Mouse (Mus musculus) urinary bladder, postnatal 25 days (tissue): ENCODE data around the gene Hoxa6.

ENCODE experiments used
- DNase-seq: peaks from one replicate; pipeline ENCODE4 v3.0.0; 2022; ENCODE audit warnings: low spot score

The Hoxa6 gene

DNA sequence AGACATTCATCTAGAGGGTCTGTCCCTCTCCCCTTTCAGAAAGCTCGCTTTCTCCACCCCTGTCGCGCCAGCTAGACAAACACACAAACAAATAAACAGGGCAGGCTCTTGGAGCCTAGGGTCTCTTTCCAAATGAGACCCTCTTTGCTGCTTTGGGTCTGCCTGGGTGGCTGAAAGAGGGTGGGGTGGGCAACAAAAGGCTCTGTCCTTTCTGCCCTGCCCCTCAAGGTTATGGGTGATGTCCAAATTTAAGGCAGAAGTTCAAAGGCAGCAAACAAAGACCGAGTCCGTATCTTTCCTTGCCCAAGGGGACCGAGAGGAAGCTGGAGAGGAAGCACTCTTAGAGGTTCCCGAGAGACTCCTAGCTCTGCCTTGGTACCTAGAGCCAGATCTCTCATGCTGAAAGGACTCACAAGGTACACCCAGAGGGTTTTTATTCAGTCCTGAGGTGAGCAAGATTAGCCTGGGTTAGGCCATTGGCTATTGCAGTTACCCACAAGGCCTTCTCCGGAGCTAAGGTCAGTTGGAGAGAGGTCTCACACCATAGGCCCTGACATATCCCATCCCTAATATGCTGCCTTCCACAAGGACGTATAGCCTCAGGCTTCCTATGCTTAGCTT lies 32.6 kb upstream of the Hoxa6 start:
- DNase-seq, result no peak

DNA sequence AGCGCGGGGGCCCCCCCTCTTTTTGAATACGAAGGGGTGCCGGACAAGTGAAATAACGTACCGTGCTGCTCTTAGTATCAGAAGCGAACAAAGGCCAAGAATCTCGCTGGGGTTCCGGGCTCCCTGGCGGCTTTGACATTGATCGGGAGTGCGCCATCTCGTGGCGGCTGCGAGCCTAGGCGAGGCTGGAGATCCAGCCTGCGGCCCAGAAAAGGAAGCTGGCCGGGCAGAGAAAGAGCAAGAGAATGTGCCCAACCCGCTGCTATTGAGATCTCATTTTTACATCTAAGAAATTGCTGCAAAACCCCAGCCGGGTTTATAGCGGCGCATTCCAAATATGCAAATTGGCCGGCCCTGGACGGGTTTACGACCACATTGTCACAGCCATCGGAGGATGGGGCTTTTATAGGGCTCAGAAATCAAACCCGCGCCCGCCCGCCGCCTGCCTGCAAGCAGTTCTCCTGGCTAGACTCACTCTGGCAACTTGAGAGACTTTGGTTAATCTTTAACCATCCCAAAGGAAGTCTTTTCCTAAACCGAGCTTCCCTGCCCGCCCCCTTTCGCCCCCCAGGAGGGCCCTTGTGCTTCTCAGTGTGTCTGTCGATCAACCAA lies 32.0 kb upstream of the Hoxa6 start, which contains the start of gene Hoxa10:
Gene Hoxa10 (minus strand): TSS at position 466 of the 612 bp plus-strand sequence.
- peak; percentile 89 for DNase-seq

DNA sequence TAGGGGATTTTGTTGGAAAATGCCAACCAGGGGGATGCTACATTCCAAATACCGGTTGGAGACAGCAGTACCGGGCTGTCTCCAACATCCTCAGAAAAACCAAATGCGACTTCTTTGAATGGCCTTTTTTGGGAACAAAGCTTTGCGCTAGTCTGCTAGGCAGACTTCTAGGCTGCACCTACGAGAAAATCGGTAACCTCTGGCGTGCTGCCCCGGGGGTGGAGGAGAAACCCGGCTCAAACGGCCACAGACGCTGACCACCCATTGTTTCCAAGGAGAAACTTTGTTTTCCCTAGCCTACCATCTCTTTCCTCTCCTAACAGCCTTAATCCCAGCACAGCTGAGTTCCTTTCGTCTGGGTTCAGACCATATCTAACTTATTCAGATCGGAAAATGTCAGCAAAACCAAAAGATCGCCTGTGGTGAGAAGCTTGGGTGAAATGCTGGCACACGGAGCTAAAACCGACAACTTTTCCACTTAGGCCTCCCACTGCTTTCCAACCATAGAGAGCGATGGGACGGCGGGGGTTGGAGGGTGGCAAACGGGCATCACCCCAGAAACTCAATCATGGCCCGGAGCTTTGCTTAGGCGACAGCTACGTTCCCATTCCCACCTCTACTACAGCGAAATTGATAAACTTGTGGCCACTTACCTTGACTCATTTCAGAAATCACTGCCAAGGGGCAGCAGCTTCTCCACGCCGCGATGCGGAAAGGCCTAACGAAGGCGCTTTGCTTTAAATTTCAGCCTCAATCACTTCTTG lies 31.3 kb upstream of the Hoxa6 start:
- no peak for DNase-seq

DNA sequence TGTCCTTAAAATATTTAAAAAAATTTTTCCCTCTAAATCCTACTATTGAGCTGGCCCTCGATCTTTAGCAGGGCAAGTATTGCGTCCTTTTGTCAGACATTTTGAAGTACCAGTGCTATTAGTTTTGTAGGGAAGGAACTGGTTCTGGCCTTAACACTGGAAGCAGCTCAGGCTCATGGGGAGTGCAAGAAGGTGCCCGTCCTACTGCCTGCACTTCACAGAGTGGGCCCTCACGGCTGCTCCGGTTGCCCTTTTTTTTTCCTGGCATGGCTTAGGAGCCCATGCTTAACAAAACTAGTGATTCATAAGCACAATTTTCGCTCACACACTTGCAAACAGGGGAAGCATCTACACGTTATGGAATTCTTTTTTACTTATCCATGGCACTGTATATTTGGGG lies 30.5 kb upstream of the Hoxa6 start:
- DNase-seq, result no peak

GRCm38 (mm10) chr6:52238155-52238545 lies 29.6 kb upstream of the Hoxa6 start:
- no peak for DNase-seq

DNA sequence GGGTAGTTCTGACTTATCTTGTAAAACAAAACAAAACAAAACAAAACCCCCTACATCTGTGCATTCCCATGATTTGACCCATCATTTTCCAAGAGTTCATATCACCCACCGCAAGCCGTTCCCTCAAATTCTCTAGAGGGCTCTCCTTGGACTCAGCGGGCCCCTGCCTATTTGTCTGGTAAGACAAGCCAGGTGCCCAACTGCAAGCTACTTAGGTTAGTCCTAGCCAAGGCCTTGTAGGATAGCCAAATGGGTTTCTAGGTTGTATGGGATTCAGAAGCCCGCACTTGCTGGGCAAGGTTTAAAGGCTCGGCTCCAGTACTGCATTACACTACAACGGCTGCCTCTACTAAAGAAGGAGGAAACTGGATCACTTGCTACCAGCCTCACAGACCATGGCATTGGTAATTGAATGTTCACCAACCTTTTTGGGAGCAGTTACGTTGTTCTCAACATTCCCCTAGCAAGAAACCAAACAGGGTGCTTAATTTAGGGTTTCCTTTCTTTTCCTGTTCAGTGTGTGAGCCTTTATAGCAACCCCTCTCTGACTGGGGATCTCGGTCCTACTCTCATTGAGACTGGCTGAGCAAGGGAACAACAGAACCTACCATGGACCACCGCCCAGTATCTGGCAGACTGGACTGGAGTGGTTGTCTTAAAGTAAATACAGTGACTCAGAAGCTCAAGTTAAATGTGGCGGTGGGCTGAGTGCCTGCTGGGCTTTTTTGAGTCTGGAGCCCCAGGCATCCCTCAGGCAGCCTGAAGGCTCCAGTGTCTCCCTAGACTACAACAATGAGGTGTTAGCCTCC lies 29.0 kb upstream of the Hoxa6 start:
- no peak for DNase-seq

GRCm38 (mm10) chr6:52236806-52237205 lies 28.3 kb upstream of the Hoxa6 start:
- no peak for DNase-seq

DNA sequence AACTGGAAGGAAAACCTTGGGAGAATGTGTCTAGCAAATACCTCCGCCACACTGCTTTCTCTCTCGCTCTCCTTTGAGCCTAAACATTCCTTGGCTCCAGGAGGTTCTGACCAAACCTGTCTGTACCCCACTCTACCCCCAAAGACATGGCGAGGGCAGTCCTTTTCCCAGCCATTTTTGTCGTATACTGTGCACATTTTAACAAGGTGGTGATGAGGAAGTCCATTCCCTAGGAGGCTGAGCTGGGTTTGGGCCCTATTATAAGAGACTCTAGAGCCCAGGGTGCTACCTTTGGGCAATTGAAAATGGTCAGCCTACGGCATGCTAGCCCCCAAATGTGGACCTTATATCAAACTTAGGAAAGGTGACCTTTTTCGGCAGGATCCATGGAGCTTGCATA lies 27.3 kb upstream of the Hoxa6 start:
- DNase-seq, result no peak

- DNase-seq, result no peak
These were observed 26.7 kb upstream of the Hoxa6 start for GRCm38 (mm10) chr6:52235267-52235666.

DNA sequence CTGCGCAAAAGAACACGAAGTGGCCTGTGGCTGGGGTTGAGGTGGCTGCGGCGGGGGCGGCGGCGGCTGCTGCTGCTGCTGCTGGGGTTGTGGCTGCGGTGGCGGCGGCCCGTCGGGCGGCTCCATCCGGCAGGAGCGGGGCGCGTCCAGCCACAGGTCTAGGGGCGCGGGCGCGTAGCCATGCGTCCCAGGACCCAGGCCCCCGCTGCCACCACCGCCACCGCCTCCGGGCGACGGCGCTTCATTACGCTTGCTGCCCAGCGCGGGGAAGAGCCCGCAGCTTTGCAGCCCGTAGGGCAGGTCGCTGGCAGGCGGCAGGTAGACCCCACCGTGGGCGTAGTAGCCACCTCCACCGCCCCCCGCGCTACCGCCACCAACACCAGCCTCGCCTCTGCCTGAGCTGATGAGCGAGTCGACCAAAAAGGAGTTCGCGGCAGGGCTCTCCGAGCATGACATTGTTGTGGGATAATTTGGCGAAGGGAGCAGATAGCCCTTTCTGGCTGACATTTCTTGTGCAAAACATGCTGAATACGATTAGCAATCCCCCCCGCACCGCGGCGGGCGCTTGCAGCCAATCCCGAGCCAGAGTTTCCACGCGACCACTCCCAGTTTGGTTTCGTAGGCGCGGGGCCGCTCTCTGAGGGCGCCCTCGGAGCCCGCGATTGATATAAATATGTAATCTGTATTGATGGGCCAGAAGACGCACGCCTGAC lies 26.1 kb upstream of the Hoxa6 start:
- DNase-seq, result no peak

- no peak for DNase-seq
These were observed 25.3 kb upstream of the Hoxa6 start for GRCm38 (mm10) chr6:52233546-52234427.

DNA sequence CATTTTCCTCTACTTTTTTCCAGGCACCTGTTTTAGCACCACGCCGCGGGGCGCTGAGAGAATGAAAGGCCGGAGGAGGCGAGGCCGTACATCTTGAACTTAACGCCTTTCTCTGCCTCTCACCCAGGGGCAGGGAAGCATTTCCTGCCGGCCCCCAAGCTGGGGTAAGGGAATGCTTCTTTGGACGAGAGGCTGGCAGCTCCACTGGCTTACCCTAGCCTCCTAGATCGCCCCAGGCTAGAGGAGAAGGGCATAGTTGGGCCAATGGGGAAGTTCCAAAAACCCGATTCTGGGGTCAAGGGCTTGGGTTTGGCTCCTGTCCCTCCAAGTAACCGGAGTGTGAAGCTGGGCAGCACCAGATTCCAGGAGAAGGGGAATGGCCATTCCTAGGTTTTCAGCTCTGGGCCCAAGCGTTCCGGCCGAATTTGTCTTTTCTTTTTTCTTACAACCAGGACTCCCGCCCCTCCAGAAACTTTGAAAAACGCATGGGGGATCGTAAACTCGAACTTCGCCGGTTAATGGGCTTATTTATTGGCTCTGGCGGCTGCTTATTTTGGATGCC lies 24.5 kb upstream of the Hoxa6 start:
- DNase-seq, result no peak

DNA sequence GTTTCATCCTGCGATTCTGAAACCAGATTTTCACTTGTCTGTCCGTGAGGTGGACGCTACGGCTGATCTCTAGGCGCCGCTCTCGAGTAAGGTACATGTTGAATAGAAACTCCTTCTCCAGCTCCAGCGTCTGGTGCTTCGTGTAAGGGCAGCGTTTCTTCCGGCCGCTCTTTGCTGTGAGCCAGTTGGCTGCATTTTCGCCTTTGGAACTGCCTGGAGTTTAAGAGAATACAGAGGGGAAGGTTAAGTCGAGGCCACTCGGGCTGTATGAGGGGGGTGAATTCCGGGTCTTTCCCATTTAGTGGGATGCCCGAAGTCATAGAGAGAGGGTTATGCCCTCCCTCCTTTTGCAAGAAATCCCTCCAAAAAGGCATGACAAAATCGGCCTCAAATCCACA lies 24.0 kb upstream of the Hoxa6 start:
- no peak for DNase-seq

- DNase-seq, result no peak
These were observed 23.5 kb upstream of the Hoxa6 start for GRCm38 (mm10) chr6:52231885-52232567.

DNA sequence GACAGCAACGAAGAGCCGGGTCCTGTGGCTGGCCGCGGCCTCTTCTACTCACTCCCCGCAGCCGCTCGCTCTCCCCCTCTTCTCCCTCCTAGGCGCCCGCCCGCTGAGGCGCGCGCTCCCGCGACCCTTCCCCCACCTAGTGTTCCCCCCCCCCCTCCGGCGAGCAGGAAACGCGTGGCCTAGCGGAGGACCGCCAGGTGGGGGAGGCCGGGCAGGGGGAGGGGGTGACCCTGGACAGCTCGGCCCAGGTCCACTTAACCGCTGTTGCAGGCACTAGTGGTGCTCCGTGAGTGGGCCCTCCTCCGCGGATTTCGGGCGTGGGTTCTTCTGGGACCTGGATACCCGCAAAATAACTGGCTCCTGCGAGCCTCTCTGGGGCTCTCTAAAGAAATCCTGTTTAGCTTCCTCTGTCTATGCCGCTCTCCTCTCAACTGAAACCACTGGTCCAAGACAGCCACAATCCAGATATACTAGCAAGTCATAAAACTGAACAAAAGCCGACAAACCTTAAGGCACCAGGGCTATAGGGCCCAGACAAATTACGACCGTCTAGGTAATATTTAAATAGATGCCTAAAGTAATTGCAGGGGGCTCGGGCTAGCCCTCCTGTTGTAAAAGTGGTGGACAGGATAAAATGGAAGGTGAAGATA lies 22.1 kb upstream of the Hoxa6 start, which contains the start of gene Hoxa9:
Gene Hoxa9 (minus strand): TSS at position 574 of the 650 bp plus-strand sequence.
- no peak for DNase-seq

DNA sequence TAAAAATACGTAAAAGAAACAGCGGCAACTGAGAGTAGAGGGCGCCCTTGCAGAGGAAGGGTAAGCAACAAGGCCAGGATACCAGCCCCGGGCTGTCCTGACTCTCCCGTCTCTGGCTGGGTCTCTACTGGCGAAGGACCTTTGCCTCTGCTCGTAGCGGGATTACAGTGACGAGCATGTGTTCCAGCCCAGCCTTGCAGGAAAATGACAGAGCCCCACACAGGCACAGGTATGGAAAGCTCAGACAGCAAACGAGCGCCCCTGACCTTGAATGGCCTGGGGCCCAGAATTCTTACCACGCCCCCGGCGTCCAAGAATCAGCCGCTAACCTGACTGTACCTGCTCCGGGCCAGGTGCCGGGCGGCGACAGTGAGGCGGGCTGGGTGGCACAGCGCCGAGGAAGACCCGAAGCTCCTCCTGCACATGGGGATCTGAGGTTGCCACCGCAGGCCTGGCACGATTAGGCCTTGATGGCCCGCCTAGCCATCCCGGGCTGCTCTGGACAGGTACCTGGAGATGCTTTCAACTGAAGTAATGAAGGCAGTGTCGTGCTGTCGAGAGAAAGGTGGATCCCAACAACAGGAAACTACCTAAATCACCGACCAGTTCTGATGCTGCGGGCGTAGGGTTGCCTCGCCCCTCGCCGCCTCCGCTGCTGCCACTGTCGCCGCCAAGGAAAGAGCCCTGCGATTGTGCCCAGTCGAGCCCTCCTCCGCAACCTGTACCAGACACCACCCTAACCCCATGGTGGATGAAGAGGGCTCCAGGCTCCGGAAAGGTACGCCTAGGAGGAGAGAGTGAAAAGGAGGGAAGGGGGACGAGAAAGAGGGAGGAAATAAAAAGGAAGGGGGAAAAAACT lies 21.3 kb upstream of the Hoxa6 start:
- no peak for DNase-seq

- DNase-seq, result no peak
These were observed 20.2 kb upstream of the Hoxa6 start for GRCm38 (mm10) chr6:52228475-52229465.
